Mouse (Mus musculus): ENCODE measurements at regions not wholly inside any gene's neighbourhood (a gene's known extent, or its start where the extent isn't known, plus 50 kb on each side); places are given as distances from the start of the nearest gene placed in this dataset.
"Not testable (repeated sequence)": the region's sequence is repeated elsewhere in the genome, so short reads cannot be mapped to it uniquely, and the experiment has no call there.

GRCm38 (mm10) chr16:20820939-20821338, 86.6 kb upstream of the Thpo start:
- Histone ChIP-seq H3K9ac (no peak overlapping the region), H3K4me1 (ENCODE audit: insufficient read depth) (no peaks in the 10 kb centered on the region), H3K27me3 (ENCODE audit: insufficient read depth, low read length) (no peaks in the 10 kb centered on the region), H3K4me2 (ENCODE audit: low read depth) (no peak overlapping the region), H3K27ac (ENCODE audit: low read depth, low read length) (no peak overlapping the region), H3K9me3 (ENCODE audit: low read length) (no peaks in the 10 kb centered on the region), H3K36me3 (ENCODE audit: insufficient read depth) (no peaks in the 10 kb centered on the region), H3K4me3 (ENCODE audit: low read depth, low read length) (no peak overlapping the region)
- ATAC-seq: no peak
- DNase-seq: no peak
- TF ChIP-seq CTCF (IDR thresholded peaks at IDR 0.05; ENCODE audit: low read depth): no peak; the same call in 1 of the 2 replicates

GRCm38 (mm10) chr16:20819568-20819967, 85.3 kb upstream of the Thpo start:
- H3K9me3 ChIP-seq (ENCODE audit: low read length): no peaks in the 10 kb centered on the region
- H3K9ac ChIP-seq: no peak overlapping the region
- no peaks in the 10 kb centered on the region for H3K36me3 ChIP-seq (ENCODE audit: insufficient read depth)
- H3K27ac ChIP-seq (ENCODE audit: low read depth, low read length): no peak overlapping the region
- ATAC-seq (no peak), DNase-seq (no peak)
- WGBS: 85% methylated on average over 3 of the region's 3 CpGs
- H3K4me3 ChIP-seq (ENCODE audit: low read depth, low read length): no peak overlapping the region
- no peak overlapping the region for H3K4me2 ChIP-seq (ENCODE audit: low read depth)
- H3K4me1 ChIP-seq (ENCODE audit: insufficient read depth): no peaks in the 10 kb centered on the region
- H3K27me3 ChIP-seq (ENCODE audit: insufficient read depth, low read length): no peaks in the 10 kb centered on the region
- TF ChIP-seq CTCF (IDR thresholded peaks at IDR 0.05; ENCODE audit: low read depth): no peak

- Histone ChIP-seq H3K36me3 (ENCODE audit: insufficient read depth) (no peaks in the 10 kb centered on the region), H3K4me3 (ENCODE audit: low read depth, low read length) (no peak overlapping the region), H3K27me3 (ENCODE audit: insufficient read depth, low read length) (no peaks in the 10 kb centered on the region), H3K4me2 (ENCODE audit: low read depth) (no peak overlapping the region), H3K9me3 (ENCODE audit: low read length) (no peaks in the 10 kb centered on the region), H3K4me1 (ENCODE audit: insufficient read depth) (no peaks in the 10 kb centered on the region), H3K9ac (no peak overlapping the region), H3K27ac (ENCODE audit: low read depth, low read length) (no peak overlapping the region)
- WGBS: 36% methylated on average over 5 of the region's 5 CpGs
- no peak for TF ChIP-seq CTCF (IDR thresholded peaks at IDR 0.05; ENCODE audit: low read depth)
- DNase-seq (peak; percentile 3), ATAC-seq (peak; percentile 20; the same call in 1 of the 2 replicates)
These were observed 84.4 kb upstream of the Thpo start for GRCm38 (mm10) chr16:20818711-20819189.

GRCm38 (mm10) chr16:20814976-20815375, 80.7 kb upstream of the Thpo start:
- DNase-seq (peak; percentile 21), ATAC-seq (peak; percentile 55)
- 77% methylated on average over 2 of the region's 2 CpGs for WGBS

GRCm38 (mm10) chr16:20814240-20814639, 79.9 kb upstream of the Thpo start:
- TF ChIP-seq CTCF (IDR thresholded peaks at IDR 0.05; ENCODE audit: low read depth): no peak
- Histone ChIP-seq H3K9me3 (ENCODE audit: low read length) (no peaks in the 10 kb centered on the region), H3K4me1 (ENCODE audit: insufficient read depth) (no peaks in the 10 kb centered on the region), H3K4me2 (ENCODE audit: low read depth) (no peak overlapping the region), H3K27me3 (ENCODE audit: insufficient read depth, low read length) (no peaks in the 10 kb centered on the region), H3K36me3 (ENCODE audit: insufficient read depth) (no peaks in the 10 kb centered on the region), H3K27ac (ENCODE audit: low read depth, low read length) (no peak overlapping the region), H3K9ac (no peak overlapping the region), H3K4me3 (ENCODE audit: low read depth, low read length) (no peak overlapping the region)
- DNase-seq (no peak), ATAC-seq (no peak)

More at GRCm38 (mm10) chr16:20814976-20815375, 80.7 kb upstream of the Thpo start:
- Histone ChIP-seq H3K4me1 (ENCODE audit: insufficient read depth) (no peaks in the 10 kb centered on the region), H3K4me2 (ENCODE audit: low read depth) (no peak overlapping the region), H3K9me3 (ENCODE audit: low read length) (no peaks in the 10 kb centered on the region), H3K27ac (ENCODE audit: low read depth, low read length) (no peak overlapping the region), H3K27me3 (ENCODE audit: insufficient read depth, low read length) (no peaks in the 10 kb centered on the region), H3K4me3 (ENCODE audit: low read depth, low read length) (no peak overlapping the region), H3K9ac (no peak overlapping the region), H3K36me3 (ENCODE audit: insufficient read depth) (no peaks in the 10 kb centered on the region)
- TF ChIP-seq CTCF (IDR thresholded peaks at IDR 0.05; ENCODE audit: low read depth): no peak

- not testable (repeated sequence) for H3K9me3 ChIP-seq (ENCODE audit: low read length); H3K27me3 ChIP-seq (ENCODE audit: insufficient read depth, low read length); H3K4me3 ChIP-seq (ENCODE audit: low read depth, low read length); DNase-seq; H3K4me1 ChIP-seq (ENCODE audit: insufficient read depth); H3K36me3 ChIP-seq (ENCODE audit: insufficient read depth); H3K4me2 ChIP-seq (ENCODE audit: low read depth); H3K27ac ChIP-seq (ENCODE audit: low read depth, low read length); ATAC-seq; H3K9ac ChIP-seq
- WGBS: 84% methylated on average over 5 of the region's 5 CpGs
These were observed 77.7 kb upstream of the Thpo start for GRCm38 (mm10) chr16:20812025-20812424.

GRCm38 (mm10) chr16:20810322-20810721, 76.0 kb upstream of the Thpo start:
- no peaks in the 10 kb centered on the region for H3K4me1 ChIP-seq (ENCODE audit: insufficient read depth)
- H3K4me2 ChIP-seq (ENCODE audit: low read depth): no peak overlapping the region
- no peak overlapping the region for H3K4me3 ChIP-seq (ENCODE audit: low read depth, low read length)
- H3K27me3 ChIP-seq (ENCODE audit: insufficient read depth, low read length): no peaks in the 10 kb centered on the region
- no peak for ATAC-seq
- TF ChIP-seq CTCF (IDR thresholded peaks at IDR 0.05; ENCODE audit: low read depth): no peak
- no peak for DNase-seq
- WGBS: 91% methylated on average over 3 of the region's 3 CpGs
- H3K27ac ChIP-seq (ENCODE audit: low read depth, low read length): no peak overlapping the region
- H3K36me3 ChIP-seq (ENCODE audit: insufficient read depth): no peaks in the 10 kb centered on the region
- no peak overlapping the region for H3K9ac ChIP-seq
- no peaks in the 10 kb centered on the region for H3K9me3 ChIP-seq (ENCODE audit: low read length)

- H3K4me1 ChIP-seq (ENCODE audit: insufficient read depth): no peaks in the 10 kb centered on the region
- ATAC-seq (no peak), DNase-seq (no peak)
- TF ChIP-seq CTCF (IDR thresholded peaks at IDR 0.05; ENCODE audit: low read depth): no peak
- H3K9ac ChIP-seq: no peak overlapping the region
- 74% methylated on average over 2 of the region's 2 CpGs for WGBS
- no peak overlapping the region for H3K4me2 ChIP-seq (ENCODE audit: low read depth)
- H3K36me3 ChIP-seq (ENCODE audit: insufficient read depth): no peaks in the 10 kb centered on the region
- H3K4me3 ChIP-seq (ENCODE audit: low read depth, low read length): no peak overlapping the region
- H3K27ac ChIP-seq (ENCODE audit: low read depth, low read length): no peak overlapping the region
- no peaks in the 10 kb centered on the region for H3K9me3 ChIP-seq (ENCODE audit: low read length)
- no peaks in the 10 kb centered on the region for H3K27me3 ChIP-seq (ENCODE audit: insufficient read depth, low read length)
These were observed 74.0 kb upstream of the Thpo start for GRCm38 (mm10) chr16:20808263-20808662.
